Mouse (Mus musculus) brown adipose tissue, adult 24 weeks (tissue): ENCODE results near the gene Gm47955. TPM values are rescaled to one million over a fixed set of nuclear protein-coding genes. Genes with fewer than 3 reads are reported as not detected.
"Not testable (repeated sequence)": the region's sequence is repeated elsewhere in the genome, so short reads cannot be mapped to it uniquely, and the experiment has no call there.

Source experiments
- H3K27ac ChIP-seq: fragments of 200-500 bp; replicated peaks from 2 replicates; pipeline ENCODE4 v1.5.1; 2012; ENCODE audit warnings: low read depth, mild to moderate bottlenecking, low read length
- H3K4me1 ChIP-seq: fragments of 200-500 bp; 2 replicates; pipeline ENCODE4 v1.6.1; 2012; ENCODE audit warnings: low read length, mixed read lengths; ENCODE audit not compliant: control insufficient read depth, insufficient read depth, insufficient read length
- H3K4me3 ChIP-seq: fragments of 200-500 bp; 2 replicates; pipeline ENCODE4 v1.5.1; 2012; ENCODE audit warnings: low read depth, mild to moderate bottlenecking, low read length, moderate library complexity; ENCODE audit not compliant: insufficient read depth
- polyA plus RNA-seq: library from polyadenylated mRNA; stranded (reverse); fragments of >200 nt; gene quantifications from 2 replicates; pipeline ENCODE4 v1.2.4, GENCODE M21; 2012; ENCODE audit not compliant: missing spikeins, insufficient read depth, insufficient read length

The Gm47955 gene
- polyA plus RNA-seq = not detected in 2 replicates

DNA sequence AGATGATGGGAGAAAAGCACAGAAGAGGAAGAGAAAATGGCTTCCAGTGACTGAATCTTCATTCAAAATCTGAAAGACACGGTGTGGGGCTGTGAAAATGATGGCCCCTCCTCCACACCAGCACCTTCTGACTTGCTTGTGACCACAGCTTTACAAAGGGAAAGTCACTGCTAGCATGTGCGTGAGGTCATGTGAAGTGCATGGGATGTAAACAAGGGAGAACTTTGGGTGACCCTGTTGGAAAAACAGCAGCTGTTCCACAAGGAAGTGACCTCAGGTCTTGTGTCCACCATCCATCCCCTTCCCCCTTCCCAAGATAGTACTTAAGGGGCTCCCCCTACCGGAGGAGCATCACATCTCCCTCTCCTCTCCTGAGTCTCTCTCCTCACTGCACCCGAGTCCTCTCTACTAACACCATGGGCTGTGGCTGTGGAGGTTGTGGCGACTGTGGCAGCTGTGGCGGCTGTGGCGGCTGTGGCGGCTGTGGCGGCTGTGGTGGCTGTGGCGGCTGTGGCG, at the start of gene Gm47955:
TSS of gene Gm47955 (plus strand) at position 417 of the 516 bp plus-strand sequence.
- Histone ChIP-seq H3K27ac (no peak within 1 kb of the TSS), H3K4me3 (no peak within 1 kb of the TSS), H3K4me1 (no peaks in the 10 kb centered on the region)

DNA sequence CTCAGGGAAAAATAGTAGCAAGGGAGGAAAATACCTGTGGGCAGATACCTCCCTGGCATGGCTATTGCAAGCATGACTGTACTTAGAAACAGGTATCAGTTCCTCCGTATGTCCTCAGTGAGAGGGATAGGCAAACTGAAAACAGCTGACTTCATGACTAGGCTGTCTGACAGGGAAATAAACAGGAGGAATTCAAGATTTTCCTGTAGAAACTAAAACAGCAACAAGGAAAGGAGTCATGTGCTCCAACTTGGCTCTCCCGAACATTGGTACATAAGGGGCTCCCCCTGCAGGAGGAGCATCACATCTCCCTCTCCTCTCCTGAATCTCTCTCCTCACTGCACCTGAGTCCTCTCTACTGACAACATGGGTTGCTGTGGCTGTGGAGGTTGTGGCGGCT, 47.1 kb upstream of the Gm47955 start, which contains the start of gene A030005L19Rik:
TSS of gene A030005L19Rik (plus strand) at position 301 of the 400 bp plus-strand sequence.
- Histone ChIP-seq H3K4me3 (no peak within 1 kb of the TSS), H3K27ac (no peak within 1 kb of the TSS), H3K4me1 (no peaks in the 10 kb centered on the region)

DNA sequence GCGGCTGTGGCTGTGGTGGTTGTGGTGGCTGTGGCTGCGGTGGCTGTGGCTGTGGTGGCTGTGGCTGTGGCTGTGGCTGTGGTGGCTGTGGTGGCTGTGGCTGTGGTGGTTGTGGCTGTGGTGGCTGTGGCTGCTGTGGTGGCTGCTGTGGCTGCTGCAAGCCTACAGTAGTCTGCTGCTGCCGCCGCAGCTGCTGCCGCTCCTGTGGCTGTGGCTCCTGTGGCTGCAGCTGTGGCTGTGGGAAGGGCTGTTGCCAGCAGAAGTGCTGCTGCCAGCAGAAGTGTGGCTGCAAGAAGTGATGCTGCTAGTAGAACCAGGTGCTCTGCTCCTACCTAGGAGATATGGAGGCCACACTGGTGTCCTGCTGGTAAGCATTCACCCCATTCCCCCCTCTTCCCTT, 46.7 kb upstream of the Gm47955 start:
- not testable (repeated sequence) for H3K4me1 ChIP-seq, H3K4me3 ChIP-seq, H3K27ac ChIP-seq

DNA sequence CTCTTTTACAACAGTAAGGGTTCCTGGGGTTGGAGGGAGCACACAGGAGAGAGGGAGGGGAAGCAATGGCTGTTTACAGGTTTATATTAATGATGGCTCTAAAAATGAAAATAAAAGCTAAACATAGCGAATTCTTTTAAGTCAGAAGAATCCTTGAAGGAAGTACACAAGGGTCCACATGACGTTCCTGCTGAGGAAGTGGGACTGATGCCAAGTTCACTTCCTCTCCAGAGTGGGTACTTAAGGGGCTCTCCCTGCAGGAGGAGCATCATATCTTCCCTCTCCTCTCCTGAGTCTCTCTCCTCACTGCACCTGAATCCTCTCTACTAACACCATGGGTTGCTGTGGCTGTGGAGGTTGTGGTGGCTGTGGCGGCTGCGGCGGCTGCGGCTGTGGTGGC, 35.4 kb upstream of the Gm47955 start, which contains the start of gene A030014E15Rik:
TSS of gene A030014E15Rik (plus strand) at position 268 of the 400 bp plus-strand sequence.
- Histone ChIP-seq H3K27ac (no peak within 1 kb of the TSS), H3K4me3 (no peak within 1 kb of the TSS), H3K4me1 (no peaks in the 10 kb centered on the region)

DNA sequence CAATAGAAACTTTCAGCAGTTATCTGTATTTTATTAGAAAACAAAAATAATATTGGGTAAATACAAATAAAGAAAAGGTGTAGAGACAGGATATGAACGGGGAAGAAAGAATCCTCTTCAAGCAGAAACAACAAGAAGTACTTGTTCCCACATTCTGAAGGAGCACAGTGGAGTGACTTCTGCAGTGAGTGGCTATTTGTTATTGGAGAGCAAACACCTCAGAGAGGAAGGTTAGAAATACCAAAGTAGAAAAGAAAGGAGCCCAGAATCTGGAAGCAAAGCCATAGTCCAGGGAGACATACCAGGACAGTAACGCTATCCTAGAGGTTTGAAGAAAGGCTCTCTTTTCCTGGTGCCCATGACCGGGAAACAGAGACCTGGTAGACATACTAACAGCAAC, 29.5 kb upstream of the Gm47955 start:
- not testable (repeated sequence) for H3K4me3 ChIP-seq, H3K27ac ChIP-seq, H3K4me1 ChIP-seq

DNA sequence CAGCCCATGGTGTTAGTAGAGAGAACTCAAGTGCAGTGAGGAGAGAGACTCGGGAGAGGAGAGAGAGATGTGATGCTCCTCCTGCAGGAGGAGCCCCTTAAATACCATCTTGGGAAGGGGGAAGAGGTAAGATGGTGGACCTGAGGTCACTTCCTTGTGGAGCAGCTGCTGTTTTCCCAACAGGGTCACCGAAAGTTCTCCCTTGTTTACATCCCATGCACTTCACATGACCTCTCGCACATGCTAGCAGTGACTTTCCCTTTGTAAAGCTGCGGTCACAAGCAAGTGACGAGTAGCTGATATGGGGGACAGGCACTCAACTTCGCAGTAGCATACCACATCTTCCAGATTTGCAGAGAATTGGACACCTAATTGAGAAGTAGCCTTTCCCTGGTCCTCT, 28.8 kb upstream of the Gm47955 start, which contains the start of gene Gm6217:
TSS of gene Gm6217 (minus strand) at position 74 of the 400 bp plus-strand sequence.
- H3K4me3 ChIP-seq, H3K4me1 ChIP-seq, H3K27ac ChIP-seq: not testable (repeated sequence)

DNA sequence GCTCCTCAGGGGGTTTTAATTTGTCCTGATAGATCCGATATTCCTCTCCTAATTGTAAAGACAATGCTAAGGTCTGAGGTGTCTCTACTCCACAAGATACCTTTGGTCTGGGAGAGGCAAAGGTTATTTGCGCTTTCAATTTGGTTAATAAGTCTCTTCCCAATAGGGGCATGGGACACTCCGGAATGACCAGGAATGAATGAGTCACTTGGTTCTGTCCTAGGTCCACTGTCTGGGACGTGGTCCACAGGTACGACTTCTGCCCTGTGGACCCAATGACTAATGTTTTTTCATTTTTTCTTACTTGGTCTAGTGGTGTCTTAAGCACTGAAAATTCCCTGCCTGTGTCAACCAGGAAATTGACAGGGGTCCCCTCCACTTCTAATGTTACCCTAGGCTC, 21.4 kb upstream of the Gm47955 start:
- Histone ChIP-seq H3K4me3 (no peak overlapping the region), H3K27ac (no peak overlapping the region), H3K4me1 (no peaks in the 10 kb centered on the region)

DNA sequence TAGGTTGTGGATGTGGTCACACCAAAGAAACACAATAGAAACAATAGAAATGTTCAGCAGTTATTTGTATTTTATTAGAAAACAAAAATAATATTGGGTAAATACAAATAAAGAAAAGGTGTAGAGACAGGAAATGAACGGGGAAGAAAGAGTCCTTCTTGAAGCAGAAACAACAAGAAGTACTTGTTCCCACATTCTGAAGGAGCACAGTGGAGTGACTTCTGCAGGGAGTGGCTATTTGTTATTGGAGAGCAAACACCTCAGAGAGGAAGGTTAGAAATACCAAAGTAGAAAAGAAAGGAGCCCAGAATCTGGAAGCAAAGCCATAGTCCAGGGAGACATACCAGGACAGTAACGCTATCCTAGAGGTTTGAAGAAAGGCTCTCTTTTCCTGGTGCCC, 17.6 kb upstream of the Gm47955 start:
- not testable (repeated sequence) for H3K27ac ChIP-seq, H3K4me3 ChIP-seq, H3K4me1 ChIP-seq

DNA sequence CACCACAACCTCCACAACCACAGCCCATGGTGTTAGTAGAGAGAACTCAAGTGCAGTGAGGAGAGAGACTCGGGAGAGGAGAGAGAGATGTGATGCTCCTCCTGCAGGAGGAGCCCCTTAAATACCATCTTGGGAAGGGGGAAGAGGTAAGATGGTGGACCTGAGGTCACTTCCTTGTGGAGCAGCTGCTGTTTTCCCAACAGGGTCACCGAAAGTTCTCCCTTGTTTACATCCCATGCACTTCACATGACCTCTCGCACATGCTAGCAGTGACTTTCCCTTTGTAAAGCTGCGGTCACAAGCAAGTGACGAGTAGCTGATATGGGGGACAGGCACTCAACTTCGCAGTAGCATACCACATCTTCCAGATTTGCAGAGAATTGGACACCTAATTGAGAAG, 16.8 kb upstream of the Gm47955 start, which contains the start of gene A030003K21Rik:
TSS of gene A030003K21Rik (minus strand) at position 94 of the 400 bp plus-strand sequence.
- not testable (repeated sequence) for H3K4me3 ChIP-seq, H3K27ac ChIP-seq, H3K4me1 ChIP-seq

DNA sequence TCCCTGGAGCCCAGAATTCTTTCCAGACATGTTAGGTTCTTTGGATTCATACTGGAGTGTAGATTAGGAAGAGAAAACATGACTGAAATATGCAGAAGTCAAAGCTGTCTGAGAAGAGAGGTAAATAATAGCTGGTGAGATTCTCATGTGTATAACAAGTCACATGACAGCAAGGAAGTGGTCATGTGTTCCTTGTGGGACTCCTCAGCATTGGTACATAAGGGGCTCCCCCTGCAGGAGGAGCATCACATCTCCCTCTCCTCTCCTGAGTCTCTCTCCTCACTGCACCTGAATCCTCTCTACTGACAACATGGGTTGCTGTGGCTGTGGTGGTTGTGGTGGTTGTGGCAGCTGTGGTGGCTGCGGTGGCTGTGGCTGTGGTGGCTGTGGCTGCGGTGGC, 14.1 kb upstream of the Gm47955 start:
- not testable (repeated sequence) for H3K4me1 ChIP-seq, H3K4me3 ChIP-seq, H3K27ac ChIP-seq

DNA sequence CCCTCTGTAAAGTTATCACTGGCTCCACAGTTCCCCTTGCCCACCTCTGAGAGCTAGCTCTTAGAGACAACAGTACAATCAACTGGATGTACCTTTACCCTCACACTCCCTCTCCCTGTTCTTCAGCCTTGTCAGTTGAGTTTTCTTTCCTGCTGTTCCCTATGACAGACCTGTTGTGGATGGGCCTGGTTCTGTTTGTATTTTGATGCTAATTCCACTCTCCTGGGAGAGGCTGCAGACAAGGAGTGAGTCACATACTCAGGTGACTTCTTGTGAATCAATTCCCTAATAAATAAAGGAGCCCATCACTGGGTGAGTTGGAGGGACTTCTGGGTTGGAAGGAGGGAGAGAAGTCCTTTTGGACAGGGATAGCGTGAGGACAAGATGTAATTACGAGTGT, 11.5 kb upstream of the Gm47955 start:
- Histone ChIP-seq H3K27ac (no peak overlapping the region), H3K4me1 (no peaks in the 10 kb centered on the region), H3K4me3 (no peak overlapping the region)

DNA sequence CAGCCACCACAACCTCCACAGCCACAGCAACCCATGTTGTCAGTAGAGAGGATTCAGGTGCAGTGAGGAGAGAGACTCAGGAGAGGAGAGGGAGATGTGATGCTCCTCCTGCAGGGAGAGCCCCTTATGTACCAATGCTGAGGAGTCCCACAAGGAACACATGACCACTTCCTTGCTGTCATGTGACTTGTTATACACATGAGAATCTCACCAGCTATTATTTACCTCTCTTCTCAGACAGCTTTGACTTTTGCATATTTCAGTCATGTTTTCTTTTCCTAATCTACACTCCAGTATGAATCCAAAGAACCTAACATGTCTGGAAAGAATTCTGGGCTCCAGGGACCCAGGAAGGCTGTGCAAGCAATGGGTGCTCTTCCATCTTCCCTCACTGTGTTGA, 4.2 kb upstream of the Gm47955 start, which contains the start of gene Gm7544:
TSS of gene Gm7544 (minus strand) at position 101 of the 400 bp plus-strand sequence.
- not testable (repeated sequence) for H3K4me1 ChIP-seq, H3K27ac ChIP-seq, H3K4me3 ChIP-seq

DNA sequence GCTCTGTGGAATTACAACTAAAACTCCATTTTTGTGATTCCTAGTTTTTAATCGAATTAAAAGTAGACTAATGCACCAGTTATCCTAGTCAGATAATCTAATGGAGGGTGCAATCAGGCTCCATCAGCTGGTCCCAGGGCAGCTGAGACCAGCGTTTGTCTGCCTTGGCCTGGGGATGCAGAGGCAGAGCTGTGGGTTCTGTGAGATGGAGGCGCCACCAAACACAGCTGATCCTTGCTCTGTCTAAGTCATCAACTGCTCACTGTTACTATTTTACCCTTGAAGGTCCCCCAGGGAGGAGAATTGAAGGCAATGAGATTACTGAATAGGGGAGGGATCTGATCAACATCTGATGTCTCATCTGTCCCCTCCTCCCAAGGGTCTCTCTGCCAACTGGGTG, 6.3 kb downstream of the Gm47955 start:
- H3K27ac ChIP-seq = no peak overlapping the region
- H3K4me3 ChIP-seq = no peak overlapping the region
- no peaks in the 10 kb centered on the region for H3K4me1 ChIP-seq

DNA sequence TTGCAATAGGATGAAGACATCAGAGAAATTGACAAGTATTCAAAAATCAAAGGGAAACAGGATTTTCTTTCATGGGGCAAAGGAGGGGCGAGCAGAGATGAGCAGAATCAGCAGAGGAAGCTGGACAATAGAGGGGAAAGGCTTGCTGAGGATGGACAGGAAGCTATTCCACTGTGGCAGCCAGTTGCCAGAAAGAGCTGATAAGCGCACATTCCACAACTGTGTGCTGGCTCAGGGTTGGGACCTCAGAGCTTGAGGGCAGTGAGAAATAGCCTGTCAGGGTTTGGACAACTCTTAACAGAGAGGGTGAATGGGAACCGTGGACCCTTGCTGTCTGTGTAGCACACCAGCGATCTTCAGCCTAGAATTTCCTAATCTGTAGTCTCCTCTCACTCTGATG, 12.0 kb downstream of the Gm47955 start:
- Histone ChIP-seq H3K27ac (no peak overlapping the region), H3K4me3 (no peak overlapping the region), H3K4me1 (peaks cover 6% of the 10 kb centered on the region; the same call in 1 of the 2 replicates)

DNA sequence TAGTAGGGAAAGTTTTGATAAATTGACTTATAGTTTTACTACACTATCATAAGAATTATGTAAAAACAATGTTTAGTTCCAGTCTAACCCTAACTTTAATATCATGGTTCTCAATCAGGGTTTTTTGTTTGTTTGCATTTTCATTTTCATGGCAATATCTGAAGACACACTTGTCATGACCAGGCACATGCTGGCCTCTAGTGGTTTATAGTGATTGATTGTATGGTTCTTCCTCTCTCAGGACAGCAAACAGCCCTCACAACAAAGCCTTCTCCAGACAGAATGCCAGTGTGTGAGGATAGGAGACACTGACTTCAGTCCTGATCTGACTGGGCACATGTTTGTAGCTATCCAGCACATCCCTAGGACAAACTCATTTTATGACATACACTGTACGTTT, 13.2 kb downstream of the Gm47955 start:
- H3K27ac ChIP-seq = no peak overlapping the region
- peaks cover 6% of the 10 kb centered on the region; the same call in 1 of the 2 replicates for H3K4me1 ChIP-seq
- no peak overlapping the region for H3K4me3 ChIP-seq

DNA sequence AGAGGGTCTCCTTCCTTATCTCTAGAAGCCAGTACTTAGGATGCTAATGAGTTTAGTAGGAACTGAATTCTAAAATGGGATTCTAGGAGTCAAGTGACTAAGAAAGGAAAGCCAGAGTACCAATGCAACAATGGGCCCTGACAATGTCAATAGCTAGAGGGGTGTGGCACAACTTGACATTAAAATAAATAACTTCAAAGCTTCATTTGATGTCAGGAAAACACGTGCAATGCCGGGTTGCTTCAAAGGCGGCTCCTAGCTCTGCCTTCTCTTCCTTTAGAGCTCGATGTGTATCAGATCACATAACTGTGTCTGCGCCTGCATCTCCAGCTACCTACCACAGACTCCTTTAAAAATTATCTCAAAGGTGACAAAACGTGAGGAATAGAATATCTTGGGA, 13.8 kb downstream of the Gm47955 start:
- Histone ChIP-seq H3K4me1 (peaks cover 6% of the 10 kb centered on the region; the same call in 1 of the 2 replicates), H3K4me3 (no peak overlapping the region), H3K27ac (no peak overlapping the region)
